Mouse (Mus musculus) layer of hippocampus, postnatal 25 days (tissue): Measurements from ENCODE around the gene Cyp27a1. TPM values are rescaled to one million over a fixed set of nuclear protein-coding genes. Genes with fewer than 3 reads are reported as not detected.

Source experiments
- DNase-seq, 2 experiments: peaks; one replicate each; pipeline ENCODE4 v3.0.0; 2022; ENCODE audit warnings: mixed read lengths in 2 of 2, low spot score in 1 of 2; ENCODE audit errors: extremely low spot score in 1 of 2
- total RNA-seq, 2 experiments: library from RNA; stranded (reverse); gene quantifications; 2 replicates each; pipeline ENCODE4 v1.2.3; 2021

Cyp27a1 gene
- total RNA-seq, 2 experiments from 2014 or later: 2.5 to 2.9 TPM

DNA sequence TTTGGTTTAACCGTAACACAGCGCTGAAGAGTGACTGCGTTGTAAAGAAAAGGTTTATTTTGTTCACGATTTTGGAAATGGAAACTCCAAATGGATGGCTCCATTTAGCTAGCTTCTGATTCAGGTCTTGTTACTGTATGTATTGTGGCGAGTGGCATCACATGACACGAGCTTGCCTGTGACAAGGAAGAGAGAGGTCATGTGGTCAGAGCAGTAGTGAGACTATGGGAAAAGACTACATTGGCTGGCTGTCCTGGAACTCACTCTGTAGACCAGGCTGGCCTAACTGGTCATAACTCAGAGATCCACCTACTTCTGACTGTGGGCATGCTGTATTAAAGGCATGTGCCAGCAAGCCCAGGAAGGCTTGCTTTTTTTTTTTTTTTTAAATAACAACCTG, 2.5 kb downstream of the Cyp27a1 start:
- DNase-seq: no peak

DNA sequence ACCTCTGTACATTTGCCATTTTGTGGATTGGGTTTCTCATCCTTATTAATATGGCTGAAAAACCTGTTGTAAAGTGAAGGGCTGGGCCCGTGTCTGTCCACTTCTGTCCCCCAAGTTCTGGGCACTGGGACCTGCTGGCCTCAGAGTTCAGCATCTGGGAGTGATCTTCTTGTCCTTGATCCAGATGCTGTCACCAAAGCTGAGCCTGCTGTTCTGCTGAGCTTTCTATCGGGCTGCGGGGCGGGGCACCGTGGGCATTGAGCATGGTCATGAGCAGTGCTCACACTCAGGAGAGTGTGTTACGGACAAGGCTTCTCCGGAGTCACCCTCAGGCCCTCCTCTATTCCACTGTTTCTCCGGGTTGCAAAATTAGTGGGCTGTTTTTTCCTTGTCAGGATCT, 4.7 kb downstream of the Cyp27a1 start:
- no peak for DNase-seq

GRCm38 (mm10) chr1:74719281-74719680, 5.9 kb downstream of the Cyp27a1 start:
- DNase-seq: no peak

- DNase-seq: no peak
Measured at GRCm38 (mm10) chr1:74721657-74722056, 8.3 kb downstream of the Cyp27a1 start.

DNA sequence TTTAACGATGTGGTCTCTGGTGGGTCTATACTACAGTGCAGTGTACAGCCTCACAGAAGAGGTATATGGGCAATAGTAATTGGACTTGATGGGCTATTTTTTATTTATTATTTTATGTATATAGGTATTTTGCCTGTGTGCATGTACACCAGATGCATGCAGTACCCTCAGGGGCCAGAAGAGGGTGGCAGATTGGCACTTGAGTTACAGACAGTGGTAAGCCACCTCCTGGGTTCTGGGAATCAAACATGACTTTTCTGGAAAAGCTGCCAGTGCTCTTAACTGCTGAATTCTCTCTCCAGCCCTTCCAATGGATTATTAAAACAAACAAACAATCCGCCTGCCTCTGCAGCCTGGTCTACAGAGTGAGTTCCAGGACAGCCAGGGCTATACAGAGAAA, 10.4 kb downstream of the Cyp27a1 start:
- DNase-seq: no peak

DNA sequence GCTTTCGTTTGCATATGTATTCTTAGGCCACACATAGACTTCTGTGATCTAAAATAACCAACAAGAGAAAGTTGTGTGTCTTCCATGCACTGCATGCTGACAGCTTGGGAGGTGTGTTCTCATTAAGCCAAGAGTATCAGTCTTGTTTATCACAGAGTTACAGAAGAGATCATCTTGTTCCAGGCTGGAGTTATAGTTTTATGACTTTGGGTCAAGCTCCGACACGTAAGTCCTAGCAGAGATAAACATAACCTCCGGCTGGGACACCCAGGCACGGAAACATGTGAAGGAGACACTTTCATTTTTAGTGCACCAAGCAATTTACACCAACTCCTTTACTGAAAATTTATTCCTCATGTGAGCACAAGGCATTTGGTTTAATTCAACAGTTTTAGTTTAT, 12.7 kb downstream of the Cyp27a1 start:
- no peak for DNase-seq

DNA sequence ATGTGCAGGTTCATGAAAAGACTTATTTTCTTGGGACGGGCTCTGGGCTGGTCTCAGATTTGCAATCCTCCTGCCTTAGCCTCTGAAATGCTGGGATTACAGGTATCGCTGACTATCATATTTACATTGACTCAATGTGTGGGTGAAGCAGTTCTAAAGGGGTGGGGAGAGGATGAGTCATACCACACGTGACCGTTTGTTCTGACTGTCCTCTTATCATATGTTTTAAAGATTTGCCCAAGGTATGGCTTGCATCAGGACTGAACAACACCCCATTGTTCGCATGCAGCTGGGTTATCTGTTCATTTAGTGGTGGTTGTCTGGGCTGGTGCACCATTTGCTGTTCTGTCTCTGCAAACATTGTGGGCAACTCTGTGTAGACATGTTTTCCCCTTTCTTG, 13.3 kb downstream of the Cyp27a1 start:
- no peak for DNase-seq

- no peak for DNase-seq
Measured at GRCm38 (mm10) chr1:74728446-74728845, 15.1 kb downstream of the Cyp27a1 start.

- no peak for DNase-seq
Measured at GRCm38 (mm10) chr1:74736977-74737376, 23.6 kb downstream of the Cyp27a1 start.

GRCm38 (mm10) chr1:74737500-74737899, 24.1 kb downstream of the Cyp27a1 start:
- no peak for DNase-seq

- DNase-seq: no peak
Measured at GRCm38 (mm10) chr1:74740846-74741245, 27.5 kb downstream of the Cyp27a1 start.

GRCm38 (mm10) chr1:74747335-74747734, 34.0 kb downstream of the Cyp27a1 start:
- no peak for DNase-seq

GRCm38 (mm10) chr1:74748643-74749271, 35.4 kb downstream of the Cyp27a1 start, which contains the start of gene Prkag3:
Gene Prkag3 (minus strand): TSS chr1:74749221.
- DNase-seq: peak; percentile 17 to 52

DNA sequence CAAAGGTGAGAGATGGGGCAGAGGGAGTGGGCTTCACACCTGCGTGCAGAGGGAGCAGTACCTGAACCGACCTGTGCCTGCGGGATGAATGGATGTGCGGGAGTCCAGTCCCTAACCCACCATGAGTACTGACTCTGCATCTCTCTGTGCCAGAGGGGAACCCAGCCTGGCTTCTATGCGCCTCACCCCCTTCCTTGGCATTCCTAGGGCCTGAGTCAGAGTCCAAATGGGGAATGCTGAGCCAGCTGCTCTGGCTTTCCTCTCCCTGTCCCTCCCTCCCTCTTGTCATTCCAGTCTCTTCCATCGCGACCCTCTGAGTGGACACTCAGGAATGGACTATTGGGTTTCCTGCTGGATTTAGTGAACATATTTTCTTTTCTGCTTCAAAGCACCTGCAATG, 35.9 kb downstream of the Cyp27a1 start:
- DNase-seq: no peak

- no peak for DNase-seq
Measured at GRCm38 (mm10) chr1:74750683-74751082, 37.3 kb downstream of the Cyp27a1 start.

DNA sequence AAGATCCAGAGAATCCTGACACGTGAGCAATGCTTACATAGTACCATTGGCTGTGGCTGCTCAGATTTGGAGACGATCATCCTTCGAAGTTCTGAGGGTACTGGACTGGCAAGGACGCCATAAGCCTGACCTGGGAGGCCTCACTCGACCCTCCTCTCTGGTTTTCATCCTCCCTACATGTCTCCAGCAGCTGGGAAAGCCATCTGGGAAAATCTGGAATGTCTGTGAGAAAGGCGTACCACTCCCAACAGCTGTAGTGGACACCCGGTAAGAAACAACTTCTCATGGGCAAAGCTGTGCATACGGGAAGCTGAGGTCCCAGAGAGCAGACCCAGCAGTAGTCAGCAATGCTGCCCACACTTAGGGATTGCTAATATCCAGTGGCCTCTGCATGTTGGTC, 38.8 kb downstream of the Cyp27a1 start:
- no peak for DNase-seq

DNA sequence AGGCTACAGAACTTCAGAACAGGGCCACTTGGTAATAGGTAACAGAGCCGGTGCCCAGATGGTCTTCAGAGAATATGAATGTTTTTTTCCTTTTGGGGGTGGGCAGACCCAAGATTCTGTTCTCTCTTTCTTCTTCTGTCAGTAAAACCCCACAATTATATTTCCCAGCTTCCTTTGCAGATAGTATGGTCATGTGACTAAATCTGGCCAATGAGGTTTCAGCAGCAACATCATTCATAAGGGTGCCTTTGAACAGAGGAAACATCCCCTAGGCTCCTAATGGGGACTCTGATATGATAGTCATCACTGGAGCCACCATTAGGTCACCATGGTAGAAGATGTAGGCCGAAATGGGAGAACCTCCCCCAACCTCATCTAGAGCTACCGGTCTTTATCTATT, 39.5 kb downstream of the Cyp27a1 start:
- DNase-seq: no peak

DNA sequence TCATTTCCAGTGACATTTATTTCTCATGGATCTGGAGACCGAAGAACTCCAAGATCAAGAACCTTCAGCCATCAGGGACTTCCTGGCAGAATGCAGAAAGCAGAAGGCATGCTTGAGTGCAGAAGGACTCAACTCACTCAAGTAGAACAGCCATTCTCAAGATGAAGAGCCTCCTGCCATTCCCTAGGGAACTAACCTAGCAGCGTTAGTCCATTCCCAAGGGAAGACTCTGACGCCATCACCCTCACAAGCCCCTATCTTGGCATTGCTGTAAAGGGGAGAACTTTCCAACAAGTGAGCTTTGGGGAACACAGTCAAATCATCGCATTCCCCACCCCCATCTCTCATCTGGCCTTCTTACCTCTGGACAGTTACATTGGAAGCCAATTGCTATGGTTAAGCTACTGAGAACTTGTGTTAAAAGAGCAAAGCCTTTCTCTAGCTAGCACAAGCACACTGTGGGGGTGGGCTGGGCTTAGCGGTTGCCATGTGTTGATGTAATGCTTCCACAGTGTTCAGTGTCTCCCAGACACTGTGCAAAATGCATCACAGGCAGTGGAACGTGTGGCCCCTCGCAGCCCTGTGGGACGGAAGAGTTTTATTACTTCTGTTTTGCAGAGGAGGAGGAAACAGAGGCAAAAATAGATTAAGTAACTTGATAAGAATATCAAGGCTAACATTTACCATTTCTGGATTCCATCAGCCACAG, 40.0 kb downstream of the Cyp27a1 start:
- no peak for DNase-seq

- DNase-seq: no peak
Measured at GRCm38 (mm10) chr1:74754175-74754785, 40.9 kb downstream of the Cyp27a1 start.

- peak in 1 of 2 experiments; percentile 24 for DNase-seq
Measured at GRCm38 (mm10) chr1:74759773-74760172, 46.4 kb downstream of the Cyp27a1 start.

- peak; percentile 32 to 66 for DNase-seq
Measured at GRCm38 (mm10) chr1:74763081-74763480, 49.7 kb downstream of the Cyp27a1 start.
